9 mouse cellular contexts compared by ENCODE assay signal in genomic region chr15:102921053-102922011, GRCm38 (mm10). TPM values are rescaled to one million over a fixed set of nuclear protein-coding genes. Genes with fewer than 3 reads are reported as not detected.
A peak's percentile ranks its signal among the peaks of the same experiment; 100 is the strongest.
DNase-seq lines count a peak whose midpoint lies in the region; ATAC-seq and TF ChIP-seq lines count a peak whose summit lies in the region.
"Had no signal": no experiment of that assay in that cellular context is flagged by ENCODE, and none has a peak within 500 bp of the region (broad histone marks: within the 10 kb centered on the region; RNA-seq: fewer than 3 reads in every experiment).

TSS of gene Hoxc13 (plus strand) at chr15:102921103.

- H3K36me3 ChIP-seq in liver, embryonic 12.5 days = no peaks in the 10 kb centered on the region
- H3K36me3 ChIP-seq in liver, postnatal 0 days (replicated peaks; ENCODE audit: insufficient read depth, low read length) = no peaks in the 10 kb centered on the region
- no peaks in the 10 kb centered on the region for H3K36me3 ChIP-seq in embryonic facial prominence, embryonic 12.5 days
- H3K36me3 ChIP-seq in intestine, embryonic 15.5 days = no peaks in the 10 kb centered on the region
- no peaks in the 10 kb centered on the region for H3K36me3 ChIP-seq in neural tube, embryonic 13.5 days

- H3K27me3 ChIP-seq in liver, embryonic 12.5 days (replicated peaks) = peaks cover 99% of the 10 kb centered on the region
- H3K27me3 ChIP-seq in liver, postnatal 0 days (ENCODE audit: insufficient read depth, low read length) = peaks cover 87% of the 10 kb centered on the region
- peaks cover 98% of the 10 kb centered on the region for H3K27me3 ChIP-seq in embryonic facial prominence, embryonic 12.5 days
- peaks cover 95% of the 10 kb centered on the region for H3K27me3 ChIP-seq in intestine, embryonic 15.5 days (replicated peaks)
- peaks cover 97% of the 10 kb centered on the region for H3K27me3 ChIP-seq in neural tube, embryonic 13.5 days
- H3K27me3 ChIP-seq in cerebellum, adult 2 months (ENCODE audit: control insufficient read depth, insufficient read depth, low read length) = peaks cover 16% of the 10 kb centered on the region; the same call in 1 of the 2 replicates

- WGBS in liver, embryonic 12.5 days (ENCODE audit: insufficient replicate concordance) = 3% methylated on average over 68 of the region's 88 CpGs
- WGBS in liver, postnatal 0 days (ENCODE audit: insufficient replicate concordance) = 2% methylated on average over 62 of the region's 88 CpGs
- 2% methylated on average over 85 of the region's 88 CpGs for WGBS in embryonic facial prominence, embryonic 12.5 days
- under 1% methylated on average over 78 of the region's 88 CpGs for WGBS in intestine, embryonic 15.5 days
- under 1% methylated on average over 86 of the region's 88 CpGs for WGBS in neural tube, embryonic 13.5 days
- WGBS in cerebellum, adult 2 months = 1% methylated on average over 85 of the region's 88 CpGs

- H3K9me3 ChIP-seq in liver, embryonic 12.5 days (replicated peaks) = no peaks in the 10 kb centered on the region
- H3K9me3 ChIP-seq in liver, postnatal 0 days (ENCODE audit: low read length) = no peaks in the 10 kb centered on the region
- no peaks in the 10 kb centered on the region for H3K9me3 ChIP-seq in embryonic facial prominence, embryonic 12.5 days
- no peaks in the 10 kb centered on the region for H3K9me3 ChIP-seq in intestine, embryonic 15.5 days
- H3K9me3 ChIP-seq in neural tube, embryonic 13.5 days = no peaks in the 10 kb centered on the region

- no peak within 1 kb of the TSS for H3K27ac ChIP-seq in liver, embryonic 12.5 days
- H3K27ac ChIP-seq in liver, postnatal 0 days (ENCODE audit: low read depth) = no peak within 1 kb of the TSS
- no peak within 1 kb of the TSS for H3K27ac ChIP-seq in embryonic facial prominence, embryonic 12.5 days
- H3K27ac ChIP-seq in intestine, embryonic 15.5 days = no peak within 1 kb of the TSS
- H3K27ac ChIP-seq in neural tube, embryonic 13.5 days (replicated peaks) = peak within 1 kb of the TSS; percentile 11; the same call in 1 of the 2 replicates
- no peak within 1 kb of the TSS for H3K27ac ChIP-seq in cerebellum, adult 2 months (ENCODE audit: insufficient read depth, low read length)

- TF ChIP-seq POLR2A in cerebellum, adult 2 months (IDR thresholded peaks at IDR 0.05; ENCODE audit: borderline replicate concordance, insufficient read depth, low read length) = no peak

- TF ChIP-seq EP300 in liver, postnatal 0 days (IDR thresholded peaks at IDR 0.05; ENCODE audit: low read depth) = no peak

- ATAC-seq in liver, embryonic 12.5 days = no peak
- no peak for ATAC-seq in liver, postnatal 0 days
- ATAC-seq in embryonic facial prominence, embryonic 12.5 days (ENCODE audit: insufficient number of reproducible peaks, insufficient read depth, low FRiP score, low TSS enrichment) = no peak
- ATAC-seq in intestine, embryonic 15.5 days = peak; percentile 43; the same call in 1 of the 2 replicates
- ATAC-seq in neural tube, embryonic 13.5 days (ENCODE audit: low read depth) = peak; percentile 65

- H3K4me3 ChIP-seq in liver, embryonic 12.5 days = no peak within 1 kb of the TSS
- H3K4me3 ChIP-seq in liver, postnatal 0 days (ENCODE audit: low read depth, low read length) = no peak within 1 kb of the TSS
- H3K4me3 ChIP-seq in embryonic facial prominence, embryonic 12.5 days = peak within 1 kb of the TSS; percentile 16
- H3K4me3 ChIP-seq in intestine, embryonic 15.5 days (replicated peaks) = peak within 1 kb of the TSS; percentile 17
- H3K4me3 ChIP-seq in neural tube, embryonic 13.5 days = peak within 1 kb of the TSS; percentile 29
- H3K4me3 ChIP-seq in cerebellum, adult 2 months (replicated peaks; ENCODE audit: insufficient read depth, low read depth, low read length) = no peak within 1 kb of the TSS

- H3K4me2 ChIP-seq in liver, embryonic 12.5 days = peak within 1 kb of the TSS; percentile 25
- no peak within 1 kb of the TSS for H3K4me2 ChIP-seq in liver, postnatal 0 days (ENCODE audit: low read depth, low read length)
- H3K4me2 ChIP-seq in embryonic facial prominence, embryonic 12.5 days (replicated peaks) = peak within 1 kb of the TSS; percentile 17
- H3K4me2 ChIP-seq in intestine, embryonic 15.5 days (replicated peaks) = peak within 1 kb of the TSS; percentile 49
- H3K4me2 ChIP-seq in neural tube, embryonic 13.5 days = peak within 1 kb of the TSS; percentile 39

- no peak for DNase-seq in liver, postnatal 0 days
- no peak for DNase-seq in cerebellum, adult 11 months
- no peak for DNase-seq in cerebellum, postnatal 36 days
- DNase-seq in cerebellum, adult 2 months = no peak
- DNase-seq: cerebellum, postnatal 14 days had no signal

- no peak within 1 kb of the TSS for H3K9ac ChIP-seq in liver, embryonic 12.5 days
- no peak within 1 kb of the TSS for H3K9ac ChIP-seq in liver, postnatal 0 days (replicated peaks)
- H3K9ac ChIP-seq in embryonic facial prominence, embryonic 12.5 days = no peak within 1 kb of the TSS
- H3K9ac ChIP-seq in intestine, embryonic 15.5 days = no peak within 1 kb of the TSS
- H3K9ac ChIP-seq in neural tube, embryonic 13.5 days = peak within 1 kb of the TSS; percentile 54

- no peak for TF ChIP-seq CTCF in liver, postnatal 0 days (IDR thresholded peaks at IDR 0.05; ENCODE audit: low read depth)
- TF ChIP-seq CTCF in cerebellum, adult 2 months (IDR thresholded peaks at IDR 0.05; ENCODE audit: borderline replicate concordance, insufficient read depth, low read depth, low read length) = no peak

- no peaks in the 10 kb centered on the region for H3K4me1 ChIP-seq in liver, embryonic 12.5 days
- no peaks in the 10 kb centered on the region for H3K4me1 ChIP-seq in liver, postnatal 0 days (ENCODE audit: insufficient read depth)
- H3K4me1 ChIP-seq in embryonic facial prominence, embryonic 12.5 days = peaks cover 4% of the 10 kb centered on the region; the same call in 1 of the 2 replicates
- H3K4me1 ChIP-seq in intestine, embryonic 15.5 days (replicated peaks) = peaks cover 9% of the 10 kb centered on the region; the same call in 1 of the 2 replicates
- peaks cover 16% of the 10 kb centered on the region for H3K4me1 ChIP-seq in neural tube, embryonic 13.5 days (replicated peaks)
- H3K4me1 ChIP-seq in cerebellum, adult 2 months (ENCODE audit: control insufficient read depth, insufficient read depth, low read length) = no peaks in the 10 kb centered on the region

RNA-seq across cellular contexts. Expression of gene Hoxc13, which starts in this region (rescaled TPM):
- not detected in 2 replicates for polyA plus RNA-seq in liver, embryonic 12.5 days (2016; fragmentation: Nextera tagmentation; extraction: Ambion mirVana)
- polyA plus RNA-seq in liver, postnatal 0 days (2015; fragmentation: Nextera tagmentation; extraction: Ambion mirVana) = not detected in 2 replicates
- 0.19 and 0.29 TPM in 2 replicates for polyA plus RNA-seq in embryonic facial prominence, embryonic 12.5 days (2016; fragmentation: Nextera tagmentation; extraction: Ambion mirVana)
- polyA plus RNA-seq in intestine, embryonic 15.5 days (2015; fragmentation: Nextera tagmentation; extraction: Ambion mirVana) = not detected in 2 replicates
- polyA plus RNA-seq in neural tube, embryonic 13.5 days (2015; fragmentation: Nextera tagmentation; extraction: Ambion mirVana) = 4.9 and 8.4 TPM in 2 replicates
- polyA plus RNA-seq in cerebellum, adult 2 months (2012; rRNA removed) = not detected in 2 replicates

Comparison
In these comparisons a context has a peak if more than half of its experiments do, and no peak if none do; other contexts are left out.
1. Peak in ATAC-seq, H3K4me3 ChIP-seq and H3K4me2 ChIP-seq in intestine, embryonic 15.5 days; RNA of the gene not detected or under 1 TPM.
2. H3K4me3 ChIP-seq: peak in embryonic facial prominence, embryonic 12.5 days (single experiment) and neural tube, embryonic 13.5 days (single experiment); none in liver, embryonic 12.5 days (single experiment), liver, postnatal 0 days (single experiment) and cerebellum, adult 2 months (single experiment).